Mouse (Mus musculus) adrenal gland, adult 18-20 months (tissue): Measurements from ENCODE around the gene Epb41l3. TPM values are rescaled to one million over a fixed set of nuclear protein-coding genes. Genes with fewer than 3 reads are reported as not detected.
A peak's percentile ranks its signal among the peaks of the same experiment; 100 is the strongest.
"Not testable (repeated sequence)": the region's sequence is repeated elsewhere in the genome, so short reads cannot be mapped to it uniquely, and the experiment has no call there.

ENCODE experiments used
- DNase-seq, 2 experiments: peaks; one replicate each; pipeline ENCODE4 v3.0.0; 2021 to 2022; ENCODE audit warnings: low spot score in 2 of 2
- total RNA-seq, 2 experiments: library from RNA; stranded (reverse); gene quantifications; 1 replicate in 1 of 2; 2 replicates in 1 of 2; pipeline ENCODE4 v1.2.3; 2021

Gene Epb41l3
- total RNA-seq, 2 experiments from 2014 or later, result 16.2 to 24.2 TPM

DNA sequence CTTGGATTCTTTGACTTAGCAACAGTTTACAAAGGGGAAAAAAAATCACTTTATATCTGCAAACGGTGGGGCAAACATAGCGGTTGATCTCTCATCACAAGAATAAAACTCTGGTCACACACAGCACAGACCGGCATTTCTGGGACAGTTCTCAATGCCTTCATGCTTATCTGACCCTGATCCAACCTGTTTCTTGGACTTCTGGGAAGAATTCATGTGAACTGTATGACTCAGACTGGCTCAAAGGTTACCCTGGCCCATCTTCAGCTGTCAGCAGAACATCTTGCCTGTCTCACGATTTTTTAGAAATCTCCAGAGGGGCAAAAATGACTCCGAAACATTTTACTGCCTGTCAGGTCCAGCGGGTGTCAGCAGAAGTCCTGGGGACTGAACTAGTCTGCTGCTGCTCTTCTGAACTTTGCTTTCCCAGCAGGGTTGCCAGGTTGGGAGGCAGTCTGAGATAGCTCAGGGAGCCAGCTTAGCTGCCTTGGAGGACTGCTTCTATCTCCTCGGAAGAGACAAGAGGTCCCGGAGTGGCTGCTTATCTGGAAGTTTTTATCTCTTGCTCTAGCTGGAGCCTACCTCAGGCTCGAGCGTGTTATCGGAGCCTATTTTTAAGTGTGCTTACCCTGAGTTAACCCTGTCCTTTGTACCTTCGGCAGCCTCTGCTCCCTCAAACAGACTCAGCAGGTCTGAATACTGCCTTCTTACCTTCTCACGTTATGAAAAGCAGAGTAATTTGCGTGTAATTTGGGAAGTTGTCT lies 29.7 kb downstream of the Epb41l3 start:
- peak in 1 of 2 experiments; percentile 7 for DNase-seq

GRCm38 (mm10) chr17:69105799-69106401 lies 30.4 kb downstream of the Epb41l3 start:
- peak; percentile 34 to 42 for DNase-seq

DNA sequence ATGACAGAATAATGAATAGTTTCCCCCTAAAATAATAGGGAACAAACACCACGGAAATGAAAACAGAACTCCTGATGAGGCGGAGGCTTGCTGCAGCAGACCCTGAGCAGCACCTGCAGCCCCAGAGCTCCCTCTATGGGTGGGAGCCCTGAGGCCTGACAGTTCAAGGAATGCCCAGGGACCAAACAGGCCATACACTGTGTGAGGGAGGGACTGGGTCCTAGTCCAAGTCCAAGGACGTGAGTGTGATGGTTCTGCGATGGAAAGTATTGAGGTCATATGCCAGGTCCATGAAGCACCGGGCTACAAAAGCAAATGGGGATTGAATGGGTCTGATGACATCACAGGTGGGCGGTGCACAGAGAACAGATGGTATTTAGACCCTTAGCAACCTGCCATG lies 33.7 kb downstream of the Epb41l3 start:
- DNase-seq, result peak in 1 of 2 experiments; percentile 20

DNA sequence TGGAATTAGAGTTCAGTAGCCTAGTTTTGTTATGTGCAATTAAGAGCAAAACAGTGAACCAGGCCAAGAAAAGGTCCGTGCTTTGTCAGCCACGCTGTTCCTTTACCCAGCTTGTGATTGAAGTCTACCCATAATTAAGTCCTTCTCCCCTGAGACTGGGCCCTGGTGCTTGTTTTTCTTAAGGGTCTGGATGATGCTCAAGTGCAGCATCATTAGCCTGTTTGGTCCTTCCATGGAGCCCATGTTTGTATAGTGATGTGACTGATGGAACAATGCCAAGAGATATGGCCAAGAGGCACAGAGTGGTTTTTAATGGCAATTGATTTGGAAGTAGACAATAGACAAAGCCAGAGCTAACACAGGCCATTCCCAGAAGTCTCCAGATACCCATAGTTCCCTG lies 36.7 kb downstream of the Epb41l3 start:
- DNase-seq, result no peak

DNA sequence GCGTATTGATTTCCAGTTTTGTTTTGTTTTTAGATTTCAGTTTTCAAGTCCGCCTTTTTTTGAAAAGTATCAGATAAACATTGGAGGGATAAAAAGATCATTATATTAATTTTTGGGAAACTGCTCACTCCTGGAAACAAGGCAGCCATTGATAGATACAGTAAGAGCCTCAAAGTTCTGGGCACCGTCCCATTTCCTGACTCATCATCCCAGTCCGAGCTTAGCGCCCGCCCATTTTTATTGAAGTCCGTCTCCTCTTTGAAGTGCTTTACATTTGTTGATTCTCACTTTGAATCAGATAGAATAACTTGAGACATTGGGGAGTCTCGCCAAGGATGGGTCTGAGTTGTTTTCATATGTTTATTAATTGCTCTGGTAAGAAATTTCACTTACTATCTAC lies 43.7 kb downstream of the Epb41l3 start:
- DNase-seq, result no peak

- no peak for DNase-seq
Observed at GRCm38 (mm10) chr17:69120533-69121358, 45.3 kb downstream of the Epb41l3 start.

DNA sequence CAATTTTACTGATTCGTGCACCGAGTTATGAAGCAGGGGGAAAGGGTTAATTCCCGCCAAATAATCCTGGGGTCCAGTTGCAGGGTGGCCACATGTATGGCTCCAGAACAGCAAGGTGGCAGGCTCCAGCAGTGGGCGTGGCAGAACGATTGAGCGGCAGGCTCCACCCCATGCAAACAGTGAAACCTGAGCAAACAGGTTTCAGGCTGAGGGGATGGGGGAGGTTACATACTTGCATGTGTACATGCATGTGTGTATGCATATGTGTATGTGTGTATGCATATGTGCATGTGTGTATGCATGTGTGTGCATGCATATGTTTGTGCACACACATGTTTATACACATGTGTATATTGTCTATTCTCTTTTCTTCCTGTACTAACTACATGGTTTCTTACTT lies 46.9 kb downstream of the Epb41l3 start:
- DNase-seq, result not testable (repeated sequence)

- no peak for DNase-seq
Observed at GRCm38 (mm10) chr17:69127436-69127835, 52.0 kb downstream of the Epb41l3 start.

DNA sequence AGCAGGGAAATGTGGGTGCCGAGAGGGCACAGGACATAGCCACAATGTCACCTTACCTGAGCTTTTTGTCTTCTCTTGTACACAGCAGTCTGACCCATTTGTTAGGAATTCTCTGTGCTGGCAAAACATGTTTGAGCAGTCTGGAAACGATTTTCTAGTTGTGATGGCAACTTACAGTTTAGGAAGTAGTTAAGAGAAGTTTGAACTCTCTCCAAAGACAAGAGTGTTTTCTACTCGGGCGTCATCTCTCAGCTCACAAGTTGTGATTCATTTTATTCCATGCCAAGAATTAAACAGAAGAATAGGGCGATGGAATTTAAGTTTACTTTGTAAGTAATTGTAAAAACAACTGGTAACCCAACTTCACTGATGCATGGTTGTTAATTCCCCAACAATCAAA lies 52.5 kb downstream of the Epb41l3 start:
- DNase-seq, result no peak

GRCm38 (mm10) chr17:69129434-69129833 lies 54.0 kb downstream of the Epb41l3 start:
- DNase-seq, result no peak

- DNase-seq, result no peak
Observed at GRCm38 (mm10) chr17:69143017-69143416, 67.5 kb downstream of the Epb41l3 start.

DNA sequence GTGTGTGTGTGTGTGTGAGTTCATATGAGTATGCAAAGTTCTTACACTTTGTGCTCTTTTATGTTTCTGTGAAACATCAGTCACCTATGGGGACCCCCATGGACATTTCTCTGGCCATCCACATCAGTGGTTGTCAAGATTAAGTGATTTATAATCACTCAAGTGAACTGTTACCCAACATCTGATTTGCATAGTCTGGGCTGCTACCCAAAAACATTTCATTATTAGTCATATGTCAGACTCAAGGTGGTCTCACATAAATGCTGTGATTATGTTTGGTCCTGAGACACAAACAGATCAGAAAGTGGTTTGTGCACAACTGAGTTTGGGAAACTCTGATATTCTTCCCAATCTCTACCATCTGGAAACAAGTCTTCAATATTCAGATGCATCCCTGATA lies 75.3 kb downstream of the Epb41l3 start:
- no peak for DNase-seq

- DNase-seq, result no peak
Observed at GRCm38 (mm10) chr17:69151281-69151680, 75.8 kb downstream of the Epb41l3 start.

GRCm38 (mm10) chr17:69155034-69155433 lies 79.6 kb downstream of the Epb41l3 start:
- DNase-seq, result no peak

- DNase-seq, result peak; percentile 25 to 42
Observed at GRCm38 (mm10) chr17:69156522-69157100, 81.1 kb downstream of the Epb41l3 start.

DNA sequence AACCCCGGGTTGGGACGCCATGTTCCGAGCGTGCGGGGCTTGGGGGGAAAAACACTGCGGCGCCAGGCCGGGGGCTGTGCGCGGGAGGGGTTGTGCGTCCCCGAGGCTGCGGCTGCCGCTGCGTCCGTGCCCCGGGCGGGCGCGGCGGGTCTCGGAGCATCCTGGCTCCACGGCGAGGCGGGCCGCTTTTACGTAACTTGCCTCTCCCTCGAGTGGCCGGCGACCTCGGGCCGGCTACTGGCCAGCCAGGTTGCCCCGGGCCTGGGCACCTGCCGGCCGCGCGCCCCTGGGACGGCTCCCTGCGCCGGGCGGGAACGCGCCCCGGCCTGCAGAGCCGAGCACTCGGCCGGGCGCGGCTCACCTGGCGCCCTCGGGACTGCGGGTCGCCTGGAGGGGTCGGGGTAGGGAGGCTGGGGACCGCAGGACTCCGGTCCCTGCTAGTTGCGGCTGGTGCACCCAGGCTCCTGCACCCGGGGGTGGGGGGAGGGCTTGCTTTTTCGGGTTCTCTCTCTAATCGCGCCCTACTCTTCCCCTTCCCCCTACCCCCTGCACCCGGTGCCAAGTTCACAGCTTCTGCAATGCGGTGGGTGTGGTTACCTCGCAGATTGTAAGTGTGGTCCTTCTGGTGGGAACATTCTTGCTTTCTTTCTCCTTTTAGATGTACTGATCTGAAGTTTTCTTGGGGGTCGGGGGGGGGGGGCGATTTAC lies 81.8 kb downstream of the Epb41l3 start:
- DNase-seq, result peak; percentile 10 to 23

DNA sequence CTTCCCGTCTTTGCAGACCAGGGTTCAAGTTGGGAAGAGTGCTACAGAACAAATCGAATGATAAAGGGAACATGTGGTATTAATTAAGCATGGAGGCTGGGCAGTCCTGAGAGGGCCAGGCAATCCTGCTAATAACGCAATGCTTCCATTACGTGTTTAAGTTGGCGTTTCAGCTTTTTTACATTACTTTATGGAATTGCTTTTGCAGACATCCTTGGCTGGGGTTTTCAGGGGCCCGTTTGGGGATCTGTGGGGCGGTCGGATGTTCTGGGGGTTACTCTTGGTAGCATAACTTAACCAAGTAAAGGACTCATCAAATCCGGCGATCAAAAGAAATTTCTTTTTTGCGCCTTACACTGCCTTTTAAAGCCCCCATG lies 82.3 kb downstream of the Epb41l3 start:
- no peak for DNase-seq

- DNase-seq, result no peak
Observed at GRCm38 (mm10) chr17:69158690-69159089, 83.2 kb downstream of the Epb41l3 start.

DNA sequence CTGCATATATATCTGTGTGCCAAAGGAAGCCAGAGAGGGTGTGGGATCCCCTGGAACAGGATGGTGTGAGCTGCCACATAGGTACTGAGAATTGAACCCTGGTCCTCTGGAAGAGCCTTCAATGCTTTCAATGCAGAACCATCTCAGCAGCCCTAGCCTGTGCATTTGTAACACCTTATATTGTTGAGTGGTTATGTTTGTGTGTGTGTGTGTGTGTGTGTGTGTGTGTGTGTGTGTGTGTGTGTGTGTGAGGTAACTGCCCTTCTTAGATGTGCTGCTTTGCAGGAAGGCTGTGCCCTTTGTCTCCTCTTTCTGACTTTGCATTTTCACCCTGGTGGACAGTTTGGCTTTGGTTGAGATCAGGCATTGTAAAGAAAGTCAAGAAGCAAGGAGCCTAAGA lies 87.2 kb downstream of the Epb41l3 start:
- DNase-seq, result no peak

- DNase-seq, result no peak
Observed at GRCm38 (mm10) chr17:69176949-69177501, 101.5 kb downstream of the Epb41l3 start.

DNA sequence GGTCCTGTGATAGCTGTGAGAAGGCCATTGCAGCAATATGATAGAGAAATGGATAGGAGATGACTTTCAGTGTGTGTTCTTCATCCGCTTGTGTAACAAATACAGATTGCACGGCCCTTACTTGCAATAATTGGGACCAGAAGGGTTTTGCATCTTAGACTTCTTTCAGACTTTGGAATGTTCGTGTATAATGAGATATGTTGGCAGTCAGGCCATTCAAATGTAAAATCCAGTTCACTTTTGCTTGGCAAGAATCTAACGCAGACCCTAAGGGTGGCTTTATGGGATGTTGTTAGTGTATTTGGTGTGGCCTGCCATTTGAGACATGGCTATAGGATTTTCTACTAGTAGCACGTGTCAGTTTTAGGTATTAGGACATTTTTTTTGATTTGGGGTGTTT lies 102.5 kb downstream of the Epb41l3 start:
- no peak for DNase-seq
